Mouse (Mus musculus) MEL (cell line): ENCODE measurements around the gene Dot1l. TPM values are rescaled to one million over a fixed set of nuclear protein-coding genes. Genes with fewer than 3 reads are reported as not detected.

Source experiments
- DNase-seq: peaks from one replicate; pipeline ENCODE4 v3.0.0; 2011; ENCODE audit warnings: low read depth, low spot score
- H3K27ac ChIP-seq: 2 replicates; pipeline ENCODE4 v1.5.1; 2012; ENCODE audit warnings: low read depth, mild to moderate bottlenecking, control low read depth, low read length, moderate library complexity; ENCODE audit not compliant: control insufficient read depth
- H3K27me3 ChIP-seq, 2 experiments: fragments of 150-350 bp in 1 of 2; sonication (generic) in 1 of 2; 2 replicates each; pipeline ENCODE4 v1.6.1; 2012; ENCODE audit warnings: low read length in 2 of 2, mild to moderate bottlenecking in 2 of 2, improper control_type of control experiment in 1 of 2, moderate library complexity in 1 of 2; ENCODE audit not compliant: insufficient read depth in 2 of 2, control insufficient read depth in 1 of 2
- H3K36me3 ChIP-seq, 2 experiments: 2 replicates each; pipeline ENCODE4 v1.6.1; 2012 to 2014; ENCODE audit warnings: low read length in 2 of 2, improper control_type of control experiment in 1 of 2, inconsistent platforms in 1 of 2, mild to moderate bottlenecking in 1 of 2; ENCODE audit not compliant: insufficient read depth in 2 of 2, control insufficient read depth in 1 of 2
- H3K4me1 ChIP-seq, 2 experiments: fragments of 150-350 bp in 1 of 2; sonication (generic) in 1 of 2; 2 replicates each; pipeline ENCODE4 v1.6.1; 2012; ENCODE audit warnings: low read length in 2 of 2, improper control_type of control experiment in 1 of 2, mild to moderate bottlenecking in 1 of 2; ENCODE audit not compliant: insufficient read depth in 2 of 2, control insufficient read depth in 1 of 2
- H3K4me3 ChIP-seq, 2 experiments: fragments of 150-350 bp in 1 of 2; sonication (generic) in 1 of 2; 2 replicates each; pipeline ENCODE4 v1.5.1; 2012; ENCODE audit warnings: low read depth in 2 of 2, low read length in 2 of 2, mild to moderate bottlenecking in 2 of 2, moderate library complexity in 2 of 2, control low read depth in 1 of 2, improper control_type of control experiment in 1 of 2; ENCODE audit not compliant: control insufficient read depth in 1 of 2, insufficient read depth in 1 of 2
- H3K79me2 ChIP-seq: 2 replicates; pipeline ENCODE4 v1.6.1; 2012; ENCODE audit warnings: mild to moderate bottlenecking, low read length, moderate library complexity; ENCODE audit not compliant: control insufficient read depth, poor library complexity, insufficient read depth
- H3K9ac ChIP-seq: 2 replicates; pipeline ENCODE4 v1.6.1; 2012; ENCODE audit warnings: low read depth, mild to moderate bottlenecking, control low read depth, low read length, moderate library complexity; ENCODE audit not compliant: control insufficient read depth, poor library complexity, severe bottlenecking
- H3K9me3 ChIP-seq: fragments of 150-350 bp; sonication (generic); replicated peaks from 2 replicates; pipeline ENCODE4 v1.6.1; 2012; ENCODE audit warnings: mild to moderate bottlenecking, low read length, improper control_type of control experiment, moderate library complexity; ENCODE audit not compliant: insufficient read depth
- BHLHE40 ChIP-seq: IDR thresholded peaks from 2 replicates; pipeline ENCODE4 v1.6.1; 2012; ENCODE audit warnings: low read depth, mild to moderate bottlenecking, inconsistent platforms, low read length, improper control_type of control experiment, borderline replicate concordance
- CHD1 ChIP-seq: IDR thresholded peaks from 2 replicates; pipeline ENCODE4 v1.6.1; 2012; ENCODE audit warnings: low read depth, mild to moderate bottlenecking, inconsistent platforms, low read length, improper control_type of control experiment
- E2F4 ChIP-seq: IDR thresholded peaks from 2 replicates; pipeline ENCODE4 v1.6.1; 2011; ENCODE audit warnings: low read depth, low read length, improper control_type of control experiment, borderline replicate concordance
- MAZ ChIP-seq: IDR thresholded peaks from 2 replicates; pipeline ENCODE4 v1.6.1; 2012; ENCODE audit warnings: low read depth, mild to moderate bottlenecking, inconsistent platforms, low read length, improper control_type of control experiment
- MYC ChIP-seq: IDR thresholded peaks from 2 replicates; pipeline ENCODE4 v1.6.1; 2011; ENCODE audit warnings: low read depth, mild to moderate bottlenecking, low read length, improper control_type of control experiment, moderate library complexity
- NELFE ChIP-seq: IDR thresholded peaks from 2 replicates; pipeline ENCODE4 v1.6.1; 2011; ENCODE audit warnings: low read depth, low read length, improper control_type of control experiment
- NRF1 ChIP-seq: IDR thresholded peaks from 2 replicates; pipeline ENCODE4 v1.6.1; 2014; ENCODE audit warnings: low read depth, mild to moderate bottlenecking, inconsistent platforms, low read length, improper control_type of control experiment, moderate library complexity; ENCODE audit not compliant: poor library complexity, insufficient read depth, severe bottlenecking
- POLR2AphosphoS2 ChIP-seq: IDR thresholded peaks from 2 replicates; pipeline ENCODE4 v1.6.1; 2011; ENCODE audit warnings: low read length, improper control_type of control experiment
- TAL1 ChIP-seq: IDR thresholded peaks from 2 replicates; pipeline ENCODE4 v1.6.1; 2012; ENCODE audit warnings: mild to moderate bottlenecking, inconsistent platforms, low read length, moderate library complexity, mixed read lengths
- TBP ChIP-seq: IDR thresholded peaks from 2 replicates; pipeline ENCODE4 v1.8.0; 2011; ENCODE audit warnings: low read depth, low read length, improper control_type of control experiment
- UBTF ChIP-seq: IDR thresholded peaks from 2 replicates; pipeline ENCODE4 v1.6.1; 2012; ENCODE audit warnings: low read depth, mild to moderate bottlenecking, inconsistent platforms, low read length, improper control_type of control experiment, moderate library complexity, borderline replicate concordance; ENCODE audit not compliant: insufficient read depth
- ZNF384 ChIP-seq: IDR thresholded peaks from 2 replicates; pipeline ENCODE4 v1.6.1; 2012; ENCODE audit warnings: low read depth, mild to moderate bottlenecking, inconsistent platforms, low read length, improper control_type of control experiment
- polyA plus RNA-seq, 2 experiments: library from polyadenylated mRNA; stranded (reverse) in 1 of 2; unstranded in 1 of 2; fragments of >175 nt in 1 of 2; fragments of >200 nt in 1 of 2; gene quantifications; 2 replicates each; pipeline versions ENCODE4 v1.2.1 to v1.2.4; 2012; ENCODE audit warnings: low replicate concordance in 2 of 2, low read depth in 1 of 2; ENCODE audit not compliant: insufficient read length in 2 of 2, insufficient read depth in 1 of 2, missing spikeins in 1 of 2
- total RNA-seq: library from RNA; depleted of rRNA; stranded (reverse); fragments of 300-350 nt; gene quantifications from 2 replicates; pipeline ENCODE4 v1.2.3, GENCODE M21; 2012

The Dot1l gene
- total and polyA plus RNA-seq, 3 experiments: 15.0 to 70.6 TPM; not detected in 1

DNA sequence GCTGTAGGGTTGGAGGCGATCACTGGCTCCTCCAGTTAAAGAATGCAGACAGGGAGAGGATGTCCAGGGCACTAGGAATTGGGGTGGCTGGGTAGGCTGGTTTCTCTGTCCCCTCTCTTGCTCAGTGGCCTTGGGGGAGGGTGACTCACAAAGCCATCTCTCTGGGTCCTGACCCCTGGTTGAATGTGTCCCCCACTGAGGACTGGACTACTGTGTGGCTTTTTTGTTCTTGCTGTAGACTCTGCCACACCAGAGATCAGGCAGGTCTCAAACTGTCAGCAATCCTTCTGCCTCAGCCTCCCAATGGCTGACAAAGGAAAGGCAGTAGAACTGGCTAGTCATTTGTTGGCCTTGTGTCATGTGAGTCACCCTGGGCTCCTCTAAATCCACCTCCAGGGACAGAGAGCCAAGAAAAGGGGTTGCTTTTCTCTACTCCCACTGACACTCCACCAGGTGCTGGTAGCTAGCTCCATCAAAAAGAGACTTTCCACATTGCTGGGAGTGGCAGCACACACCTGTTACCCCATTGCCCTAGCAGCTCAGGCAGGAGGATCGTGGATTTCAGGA lies 83.4 kb downstream of the Dot1l start:
- no peak overlapping the region for H3K9ac ChIP-seq
- no peaks in the 10 kb centered on the region for H3K4me1 ChIP-seq
- no peaks in the 10 kb centered on the region for H3K79me2 ChIP-seq
- no peak overlapping the region for H3K4me3 ChIP-seq
- no peak for DNase-seq
- TF ChIP-seq NRF1 (no peak), MAZ (no peak), CHD1 (no peak), NELFE (no peak)
- H3K36me3 ChIP-seq: no peaks in the 10 kb centered on the region
- H3K27ac ChIP-seq: no peak overlapping the region
- H3K27me3 ChIP-seq: no peaks in the 10 kb centered on the region; a peak in 1 of 4 replicates
- no peaks in the 10 kb centered on the region for H3K9me3 ChIP-seq

DNA sequence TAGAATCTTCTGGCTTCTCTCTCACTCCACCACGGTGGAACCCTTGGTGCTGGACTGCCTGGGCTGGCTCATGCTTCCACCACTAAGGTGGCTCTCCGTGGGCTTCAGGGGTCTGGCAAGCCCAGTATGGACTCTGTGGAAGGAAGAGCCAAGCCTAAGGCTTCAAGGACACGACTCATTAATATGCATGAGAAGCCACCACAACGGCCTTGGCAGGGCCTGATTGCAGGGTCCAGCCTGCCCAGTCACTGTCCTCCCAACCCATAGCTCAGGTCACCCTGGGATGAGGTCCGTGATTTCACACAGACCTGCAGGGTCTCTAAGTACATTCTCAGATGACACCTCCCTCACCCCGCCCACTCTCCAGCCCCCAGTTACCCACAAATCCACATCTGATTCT lies 84.8 kb downstream of the Dot1l start:
- no peaks in the 10 kb centered on the region; a peak in 1 of 4 replicates for H3K27me3 ChIP-seq

GRCm38 (mm10) chr10:80841685-80842084 lies 86.7 kb downstream of the Dot1l start:
- no peaks in the 10 kb centered on the region; a peak in 1 of 4 replicates for H3K27me3 ChIP-seq
- H3K9ac ChIP-seq: no peak overlapping the region
- no peaks in the 10 kb centered on the region for H3K79me2 ChIP-seq
- no peak for DNase-seq
- H3K4me1 ChIP-seq: no peaks in the 10 kb centered on the region
- H3K9me3 ChIP-seq: no peaks in the 10 kb centered on the region
- TF ChIP-seq CHD1 (no peak), E2F4 (no peak), TAL1 (no peak), MYC (no peak), ZNF384 (no peak), POLR2AphosphoS2 (no peak)
- TF ChIP-seq, all 39 proteins: peak for 0
- no peak overlapping the region for H3K4me3 ChIP-seq
- H3K27ac ChIP-seq: no peak overlapping the region
- H3K36me3 ChIP-seq: no peaks in the 10 kb centered on the region

More for the DNA sequence above, 84.8 kb downstream of the Dot1l start:
- Histone ChIP-seq H3K9ac (no peak overlapping the region), H3K4me1 (no peaks in the 10 kb centered on the region), H3K36me3 (no peaks in the 10 kb centered on the region), H3K4me3 (no peak overlapping the region), H3K27ac (no peak overlapping the region), H3K79me2 (no peaks in the 10 kb centered on the region), H3K9me3 (no peaks in the 10 kb centered on the region)
- TF ChIP-seq TBP (no peak), BHLHE40 (no peak), TAL1 (no peak), UBTF (no peak), CHD1 (no peak), NELFE (no peak)
- no peak for DNase-seq
